Mouse (Mus musculus) spleen, adult 2 months (tissue): ENCODE data around the gene Paqr4. TPM values are rescaled to one million over a fixed set of nuclear protein-coding genes. Genes with fewer than 3 reads are reported as not detected.

Experiments used
- DNase-seq, 2 experiments: peaks; one replicate each; pipeline versions ENCODE4 v3.0.0 to v3.0.0-alpha.2; 2012 to 2021; ENCODE audit warnings: low spot score in 2 of 2, low read depth in 1 of 2
- H3K27ac ChIP-seq: fragments of 200-500 bp; 2 replicates; pipeline ENCODE4 v1.5.1; 2012; ENCODE audit warnings: low read length, inconsistent platforms; ENCODE audit not compliant: insufficient read depth
- H3K27me3 ChIP-seq: fragments of 200-500 bp; 2 replicates; pipeline ENCODE4 v1.6.1; 2012; ENCODE audit warnings: mild to moderate bottlenecking, moderate library complexity, low read length, inconsistent platforms; ENCODE audit not compliant: control insufficient read depth, insufficient read depth
- H3K36me3 ChIP-seq: fragments of 200-500 bp; 2 replicates; pipeline ENCODE4 v1.6.1; 2012; ENCODE audit warnings: mild to moderate bottlenecking, low read length, inconsistent platforms; ENCODE audit not compliant: control insufficient read depth, insufficient read depth
- H3K4me1 ChIP-seq: fragments of 200-500 bp; 2 replicates; pipeline ENCODE4 v1.6.1; 2011; ENCODE audit warnings: inconsistent platforms; ENCODE audit not compliant: control insufficient read depth, insufficient read depth, insufficient read length
- H3K4me3 ChIP-seq: fragments of 200-500 bp; 2 replicates; pipeline ENCODE4 v1.5.1; 2011; ENCODE audit warnings: mild to moderate bottlenecking, inconsistent platforms; ENCODE audit not compliant: insufficient read depth, insufficient read length; ENCODE audit errors: extremely low read depth
- CTCF ChIP-seq: fragments of 200-500 bp; IDR thresholded peaks from 2 replicates; pipeline ENCODE4 v1.5.1; 2011; ENCODE audit warnings: mild to moderate bottlenecking, inconsistent platforms; ENCODE audit not compliant: insufficient read depth, insufficient read length, insufficient replicate concordance; ENCODE audit errors: extremely low read depth
- POLR2A ChIP-seq: fragments of 200-500 bp; IDR thresholded peaks from 2 replicates; pipeline ENCODE4 v1.6.1; 2011; ENCODE audit warnings: low read depth, low read length, inconsistent platforms
- WGBS: fragments of 180-500 bp; shearing (Covaris S2); methylation state at CpG from one replicate; pipeline ENCODE4 v1.1.7; 2018; 5-methylcytosine and 5-hydroxymethylcytosine counted together
- polyA plus RNA-seq: library from polyadenylated mRNA; depleted of rRNA; stranded (reverse); fragments of >200 nt; gene quantifications from 2 replicates; pipeline ENCODE4 v1.2.3, GENCODE M21; 2012

The Paqr4 gene
- polyA plus RNA-seq, 1 experiment = 13.8 TPM

DNA sequence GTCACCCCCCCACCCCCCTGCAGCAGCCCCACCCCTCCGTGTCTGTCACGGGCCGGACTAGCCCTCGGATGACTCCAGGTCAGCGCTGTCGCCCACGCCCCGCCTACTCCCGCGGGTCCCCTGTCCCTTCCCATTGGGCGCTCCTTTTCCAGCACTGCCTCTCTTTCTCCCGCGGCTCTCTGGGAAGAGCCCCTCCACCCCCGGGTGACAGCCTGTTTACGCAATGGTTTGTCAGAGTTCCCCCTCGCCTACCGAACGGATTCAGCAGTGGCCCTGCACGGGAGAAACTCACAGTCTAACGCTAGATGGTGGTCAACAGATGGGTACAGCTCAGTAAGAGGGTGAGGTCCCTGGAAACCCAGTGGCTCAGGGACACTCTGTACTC is 13.9 kb downstream of the Paqr4 start:
- H3K36me3 ChIP-seq = no peaks in the 10 kb centered on the region
- H3K27ac ChIP-seq = 0 out of 2 replicates have a peak overlapping the region, but pooled peaks have one; percentile 36
- peaks cover 4% of the 10 kb centered on the region; the same call in 1 of the 2 replicates for H3K4me1 ChIP-seq
- no peaks in the 10 kb centered on the region for H3K27me3 ChIP-seq
- DNase-seq = no peak
- TF ChIP-seq POLR2A = no peak
- TF ChIP-seq CTCF = no peak
- WGBS = 1% methylated on average over 20 of the region's 20 CpGs
- peak overlapping the region; percentile 92 for H3K4me3 ChIP-seq

GRCm38 (mm10) chr17:23725999-23726757 is 14.5 kb downstream of the Paqr4 start, which contains the start of gene Pkmyt1:
TSS of gene Pkmyt1 (plus strand) at chr17:23726336.
- peak; percentile 80 to 94 for DNase-seq
- peaks cover 4% of the 10 kb centered on the region; the same call in 1 of the 2 replicates for H3K4me1 ChIP-seq
- H3K27ac ChIP-seq = peak within 1 kb of the TSS; percentile 57
- H3K27me3 ChIP-seq = no peaks in the 10 kb centered on the region
- WGBS = 1% methylated on average over 71 of the region's 73 CpGs
- no peaks in the 10 kb centered on the region for H3K36me3 ChIP-seq
- peak within 1 kb of the TSS; percentile 92 for H3K4me3 ChIP-seq
- TF ChIP-seq CTCF = no peak
- peak; percentile 69 for TF ChIP-seq POLR2A

DNA sequence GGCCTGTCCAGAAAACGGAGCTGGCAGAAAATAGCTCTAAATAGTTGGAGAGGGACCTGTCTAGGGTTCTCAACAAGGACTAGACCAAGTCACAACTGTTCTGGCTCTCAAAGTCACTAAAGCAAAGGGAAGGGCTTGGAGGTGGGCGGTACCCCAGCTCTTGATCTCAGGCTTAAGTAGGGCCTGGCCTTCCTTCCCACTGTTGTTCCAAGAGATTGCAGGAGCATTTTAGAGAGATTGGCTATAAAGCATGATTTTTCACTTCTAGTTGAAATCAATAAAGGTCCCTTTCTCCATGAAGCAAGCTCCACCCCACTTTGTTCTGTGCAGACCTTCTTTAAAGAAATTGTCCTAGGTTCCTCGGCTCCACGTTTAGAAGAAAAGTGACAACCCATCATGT is 15.2 kb downstream of the Paqr4 start:
- Histone ChIP-seq H3K4me1 (peaks cover 4% of the 10 kb centered on the region; the same call in 1 of the 2 replicates), H3K4me3 (no peak overlapping the region), H3K36me3 (no peaks in the 10 kb centered on the region), H3K27me3 (no peaks in the 10 kb centered on the region), H3K27ac (no peak overlapping the region)
- no peak for DNase-seq
- TF ChIP-seq CTCF (no peak), POLR2A (no peak)
- WGBS = 49% methylated on average over 4 of the region's 4 CpGs

DNA sequence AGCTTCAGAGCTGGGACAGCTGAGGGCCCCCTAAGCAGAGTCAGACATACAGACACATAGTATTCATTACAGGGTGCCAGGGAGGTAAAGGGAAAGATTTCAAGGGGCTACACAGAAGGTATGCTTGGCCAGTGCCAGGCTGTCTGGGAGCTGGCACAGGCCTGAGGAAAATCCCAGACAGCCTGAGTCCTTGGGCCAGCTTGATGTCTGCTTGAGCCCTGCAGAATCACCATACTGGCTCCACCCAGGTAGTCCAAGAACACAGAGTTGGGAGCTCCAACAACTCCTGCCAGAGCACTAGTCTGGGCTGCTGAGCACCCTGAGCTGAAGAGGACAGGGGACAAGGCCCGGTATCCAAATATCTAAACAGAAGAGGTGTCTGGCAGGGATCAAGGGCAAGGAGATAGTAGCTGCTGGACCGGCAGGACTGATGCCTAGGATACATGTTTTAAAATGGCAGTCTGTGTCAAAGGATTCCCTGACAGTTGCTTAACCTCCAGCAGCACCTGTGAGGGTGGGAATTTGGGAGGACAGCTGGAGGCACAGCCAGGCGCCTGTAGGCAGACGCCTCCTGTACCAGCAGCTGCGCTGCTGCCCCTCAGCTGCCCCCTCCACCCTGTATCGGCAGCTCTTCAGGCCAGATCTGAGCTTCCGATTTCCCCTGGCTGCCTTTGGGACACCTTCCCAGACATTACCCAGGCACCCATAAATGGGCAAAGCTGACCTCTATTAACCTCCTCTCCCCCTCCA is 18.1 kb downstream of the Paqr4 start, which contains the start of gene 1520401A03Rik:
Gene 1520401A03Rik, minus strand, starts transcription at position 408 of the 750 bp plus-strand sequence.
- Histone ChIP-seq H3K4me3 (no peak within 1 kb of the TSS), H3K36me3 (no peaks in the 10 kb centered on the region), H3K4me1 (peaks cover 4% of the 10 kb centered on the region; the same call in 1 of the 2 replicates), H3K27me3 (no peaks in the 10 kb centered on the region), H3K27ac (no peak within 1 kb of the TSS)
- no peak for DNase-seq
- WGBS = 91% methylated on average over 7 of the region's 7 CpGs
- TF ChIP-seq POLR2A = no peak
- no peak for TF ChIP-seq CTCF

- no peak overlapping the region for H3K4me3 ChIP-seq
- H3K36me3 ChIP-seq = no peaks in the 10 kb centered on the region
- H3K27ac ChIP-seq = no peak overlapping the region
- whole genome bisulfite sequencing = 86% methylated on average over 2 of the region's 2 CpGs
- no peaks in the 10 kb centered on the region for H3K27me3 ChIP-seq
- no peak for DNase-seq
- H3K4me1 ChIP-seq = peaks cover 4% of the 10 kb centered on the region; the same call in 1 of the 2 replicates
- TF ChIP-seq CTCF (no peak), POLR2A (no peak)
These were observed 18.8 kb downstream of the Paqr4 start for GRCm38 (mm10) chr17:23721886-23722285.

DNA sequence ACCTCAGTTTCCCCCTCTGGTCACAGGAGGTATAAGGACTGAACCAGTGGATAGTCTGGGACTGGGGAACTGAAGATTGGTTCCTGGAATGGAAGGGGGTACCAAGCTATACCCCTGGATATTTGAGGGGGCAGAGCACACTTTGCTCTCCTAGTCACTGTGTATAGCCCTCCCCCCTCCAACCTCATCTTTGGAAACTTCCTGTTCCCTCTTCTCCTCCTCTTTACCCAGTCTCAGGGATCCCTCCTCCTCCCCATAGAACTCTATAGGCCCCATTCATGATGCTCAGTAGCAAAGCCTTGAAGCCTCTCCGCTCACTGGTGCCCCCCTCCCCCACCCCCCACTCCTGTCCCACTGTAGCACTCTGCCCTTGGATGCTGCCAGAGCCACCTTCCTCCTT is 21.2 kb downstream of the Paqr4 start:
- H3K4me3 ChIP-seq = no peak overlapping the region
- no peak overlapping the region for H3K27ac ChIP-seq
- H3K27me3 ChIP-seq = no peaks in the 10 kb centered on the region
- TF ChIP-seq POLR2A (no peak), CTCF (no peak)
- WGBS = 73% methylated on average over 1 of the region's 1 CpGs
- H3K36me3 ChIP-seq = no peaks in the 10 kb centered on the region
- H3K4me1 ChIP-seq = no peaks in the 10 kb centered on the region
- DNase-seq = no peak

GRCm38 (mm10) chr17:23717003-23717402 is 23.7 kb downstream of the Paqr4 start:
- 84% methylated on average over 2 of the region's 2 CpGs for WGBS
- no peak overlapping the region for H3K4me3 ChIP-seq
- no peaks in the 10 kb centered on the region for H3K4me1 ChIP-seq
- TF ChIP-seq CTCF (no peak), POLR2A (no peak)
- DNase-seq = no peak
- H3K27ac ChIP-seq = no peak overlapping the region
- no peaks in the 10 kb centered on the region for H3K27me3 ChIP-seq
- no peaks in the 10 kb centered on the region for H3K36me3 ChIP-seq
